Mouse (Mus musculus): ENCODE measurements around the gene Nav3. TPM values are rescaled to one million over a fixed set of nuclear protein-coding genes. Genes with fewer than 3 reads are reported as not detected.
A peak's percentile ranks its signal among the peaks of the same experiment; 100 is the strongest.
"Not testable (repeated sequence)": the region's sequence is repeated elsewhere in the genome, so short reads cannot be mapped to it uniquely, and the experiment has no call there.

Nav3 gene
- total RNA-seq, 2 experiments from 2014 or later: 8.9 to 11.6 TPM

DNA sequence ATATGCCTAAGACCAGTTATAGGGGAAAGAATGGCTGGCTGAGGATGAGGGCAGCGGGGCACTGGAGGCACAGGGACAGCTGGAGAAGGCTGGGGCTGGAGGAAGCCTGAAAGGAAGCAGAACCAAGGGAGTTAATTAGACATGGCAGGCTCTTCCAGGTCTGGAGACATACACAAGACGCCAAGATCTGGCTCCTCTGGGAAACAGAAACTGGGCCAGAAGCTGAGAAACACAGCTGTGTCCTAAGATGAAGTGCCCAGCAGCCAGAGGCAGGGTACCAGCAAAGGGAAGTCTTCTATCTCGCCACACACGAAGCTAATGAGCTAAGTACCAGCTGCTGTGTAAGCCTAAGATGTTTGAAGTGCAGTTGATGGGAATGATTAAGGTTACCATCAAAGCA is 353.8 kb downstream of the Nav3 start:
- peak; percentile 13 to 34 for DNase-seq
- intact Hi-C loops (cut with DNase I): no loop called here

DNA sequence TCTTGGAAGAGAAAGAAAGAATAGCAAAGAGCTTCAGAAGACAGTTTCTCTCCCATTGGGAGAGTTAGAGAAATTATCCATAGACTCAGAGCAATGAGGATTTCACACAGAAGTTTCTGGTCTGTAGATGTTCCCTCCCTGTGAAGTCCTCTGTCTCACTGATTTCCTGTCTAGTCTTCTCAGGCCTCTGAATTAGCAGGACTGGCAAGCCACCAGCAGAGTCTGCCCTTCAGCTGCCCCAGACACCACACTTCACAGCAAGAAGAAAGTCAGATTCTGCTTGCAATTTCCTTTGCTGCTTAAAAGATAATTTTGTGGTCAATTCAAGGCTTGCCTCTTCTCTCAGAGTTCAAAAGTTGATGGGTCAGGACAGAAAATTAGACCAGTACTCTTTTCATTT is 361.6 kb downstream of the Nav3 start:
- intact Hi-C loops (cut with DNase I): no loop called here
- peak in 1 of 2 experiments; percentile 12 for DNase-seq

- intact Hi-C loops (cut with DNase I): loop anchor here (10.0 kb wide), 1 partner anchor 84 kb away; no protein-coding TSS in a partner anchor
Observed at GRCm38 (mm10) chr10:110088444-110089061, 367.5 kb downstream of the Nav3 start.

GRCm38 (mm10) chr10:110085903-110086302 is 370.1 kb downstream of the Nav3 start:
- intact Hi-C loops (cut with DNase I): loop anchor here (1.0 to 10.0 kb wide), 2 partner anchors 81 to 166 kb away; no protein-coding TSS in a partner anchor
- no peak for DNase-seq

More at GRCm38 (mm10) chr10:110088444-110089061, 367.5 kb downstream of the Nav3 start:
- DNase-seq: no peak

DNA sequence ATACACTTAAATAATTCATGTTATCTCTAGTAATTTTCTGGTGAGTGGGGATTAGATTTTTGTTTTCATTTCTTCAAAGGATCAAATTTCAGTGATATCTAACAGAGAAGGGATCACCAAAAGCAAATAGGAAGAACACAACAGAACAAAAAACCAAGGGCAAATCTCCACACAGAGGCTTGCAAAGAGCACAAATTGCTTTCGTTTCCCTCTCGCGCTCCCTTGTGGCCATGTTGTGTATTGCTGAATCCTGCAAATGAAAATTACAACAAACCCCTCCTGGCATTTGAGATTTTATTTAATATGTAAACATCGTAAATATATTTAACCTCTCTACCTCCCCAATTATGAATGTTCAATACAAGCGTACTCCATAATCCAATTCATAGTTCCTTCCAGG is 370.8 kb downstream of the Nav3 start:
- peak; percentile 60 to 74 for DNase-seq
- intact Hi-C loops (cut with DNase I): loop anchor here (1.0 to 10.0 kb wide), 2 partner anchors 80 to 165 kb away; no protein-coding TSS in a partner anchor

- intact Hi-C loops (cut with DNase I): no loop called here
- no peak for DNase-seq
Observed at GRCm38 (mm10) chr10:110076575-110076974, 379.4 kb downstream of the Nav3 start.

DNA sequence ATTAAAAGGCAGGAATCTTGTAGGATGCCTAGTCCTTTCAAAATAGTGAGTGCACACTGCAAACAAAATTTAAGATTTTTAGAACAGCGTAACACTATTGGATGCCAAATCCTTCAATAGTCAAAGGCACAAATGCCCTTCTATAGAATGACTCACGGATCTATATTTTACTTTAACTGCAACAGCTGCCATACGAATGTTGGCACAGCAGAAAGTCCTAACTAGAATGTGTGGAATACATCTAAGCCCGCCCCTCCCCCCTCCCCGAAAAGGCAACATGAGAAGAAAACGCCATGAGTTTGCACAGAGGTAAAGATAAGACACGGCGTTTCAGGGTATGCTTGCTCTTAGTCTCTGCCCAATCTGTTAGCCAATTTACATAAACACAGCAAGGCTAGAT is 383.6 kb downstream of the Nav3 start:
- DNase-seq: no peak
- intact Hi-C loops (cut with DNase I): no loop called here

DNA sequence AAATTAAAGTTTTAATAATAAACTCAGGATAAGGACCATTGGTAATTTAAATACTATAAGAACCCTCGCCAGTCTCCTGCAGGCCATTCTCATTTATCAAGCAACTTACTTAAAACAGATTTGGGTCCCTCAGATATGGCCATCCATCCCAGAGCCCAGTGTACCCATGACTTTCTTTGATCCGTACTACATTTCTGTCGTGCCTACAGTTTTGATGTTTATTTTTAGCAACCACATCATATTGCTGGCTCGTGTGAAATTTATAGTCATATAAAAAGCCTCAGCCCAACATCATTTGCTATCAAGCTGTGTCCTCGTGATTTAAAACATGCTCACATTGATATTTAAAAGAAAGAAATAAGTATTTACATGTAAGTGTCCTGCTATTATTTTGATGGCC is 394.8 kb downstream of the Nav3 start:
- DNase-seq: no peak
- intact Hi-C loops (cut with DNase I): no loop called here

- DNase-seq: no peak
- intact Hi-C loops (cut with DNase I): no loop called here
Observed at GRCm38 (mm10) chr10:110037547-110037946, 418.5 kb downstream of the Nav3 start.

GRCm38 (mm10) chr10:110034582-110035099 is 421.4 kb downstream of the Nav3 start:
- DNase-seq: peak in 1 of 2 experiments; percentile 1
- intact Hi-C loops (cut with DNase I): loop anchor here (5.0 kb wide), 1 partner anchor 47 kb away; no protein-coding TSS in a partner anchor

DNA sequence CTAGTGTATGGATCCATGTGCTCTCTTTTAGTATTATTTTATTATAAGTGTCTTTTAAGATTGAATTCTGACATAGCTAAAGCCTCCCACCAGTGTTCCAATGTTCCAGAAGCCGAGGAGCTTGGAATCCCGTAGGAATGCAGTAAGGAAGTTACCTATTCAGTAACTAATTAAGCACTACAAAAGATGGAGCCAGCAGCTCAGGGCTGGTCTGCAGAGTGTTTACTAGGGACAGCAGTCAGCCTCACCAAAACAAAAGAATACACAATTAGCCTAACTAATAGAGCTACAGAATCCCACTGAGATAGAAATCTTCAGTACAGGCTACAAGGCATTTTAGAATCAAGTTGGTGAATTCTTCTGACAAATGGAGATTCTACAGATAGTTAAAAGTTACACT is 431.1 kb downstream of the Nav3 start:
- intact Hi-C loops (cut with DNase I); DNase-seq: not testable (repeated sequence)

DNA sequence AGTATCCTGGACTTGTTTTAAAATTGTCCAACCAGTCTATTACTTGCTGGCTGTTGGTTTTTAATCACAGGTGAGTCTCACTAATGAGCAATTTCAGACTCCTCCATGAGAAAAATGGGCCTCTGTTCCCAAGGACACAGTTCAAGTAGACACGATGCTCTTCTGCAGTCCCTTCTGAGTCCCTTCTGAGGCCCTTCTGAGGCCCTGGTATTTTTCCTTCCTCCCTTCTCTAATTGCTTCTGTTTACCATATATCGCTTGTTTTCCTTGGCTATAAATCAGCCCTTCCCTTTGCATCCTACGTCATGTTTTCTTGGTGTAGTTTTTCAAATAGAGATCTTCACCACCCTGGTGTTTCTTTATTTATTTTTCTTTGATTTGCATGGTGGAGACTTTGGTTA is 433.9 kb downstream of the Nav3 start:
- intact Hi-C loops (cut with DNase I): no loop called here
- no peak for DNase-seq

GRCm38 (mm10) chr10:110019266-110019866 is 436.6 kb downstream of the Nav3 start:
- intact Hi-C loops (cut with DNase I): no loop called here

DNA sequence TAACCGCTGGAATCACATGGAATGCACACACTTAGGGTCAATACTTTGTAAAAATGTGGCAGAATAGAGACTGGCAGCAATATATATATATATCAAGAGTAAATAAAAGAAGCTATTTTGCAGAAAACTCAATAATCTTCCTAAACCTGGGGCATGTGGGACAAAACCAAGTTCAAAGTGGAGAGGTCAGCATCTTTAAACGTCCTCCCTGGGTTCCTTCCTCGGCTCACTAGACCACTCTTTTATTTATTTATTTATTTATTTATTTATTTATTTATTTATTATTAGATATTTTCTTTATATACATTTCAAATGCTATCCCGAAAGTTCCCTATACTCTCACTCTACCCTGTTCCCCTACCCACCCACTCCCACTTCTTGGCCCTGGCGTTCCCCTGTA is 454.7 kb downstream of the Nav3 start:
- intact Hi-C loops (cut with DNase I): loop anchor here (2.0 to 10.0 kb wide), 2 partner anchors 81 to 83 kb away; no protein-coding TSS in a partner anchor
- DNase-seq: not testable (repeated sequence)

More at GRCm38 (mm10) chr10:110019266-110019866, 436.6 kb downstream of the Nav3 start:
- no peak for DNase-seq

- intact Hi-C loops (cut with DNase I): loop anchor here (2.0 to 10.0 kb wide), 2 partner anchors 80 to 84 kb away; no protein-coding TSS in a partner anchor
- peak; percentile 21 to 26 for DNase-seq
Observed at GRCm38 (mm10) chr10:110000755-110001247, 455.2 kb downstream of the Nav3 start.

DNA sequence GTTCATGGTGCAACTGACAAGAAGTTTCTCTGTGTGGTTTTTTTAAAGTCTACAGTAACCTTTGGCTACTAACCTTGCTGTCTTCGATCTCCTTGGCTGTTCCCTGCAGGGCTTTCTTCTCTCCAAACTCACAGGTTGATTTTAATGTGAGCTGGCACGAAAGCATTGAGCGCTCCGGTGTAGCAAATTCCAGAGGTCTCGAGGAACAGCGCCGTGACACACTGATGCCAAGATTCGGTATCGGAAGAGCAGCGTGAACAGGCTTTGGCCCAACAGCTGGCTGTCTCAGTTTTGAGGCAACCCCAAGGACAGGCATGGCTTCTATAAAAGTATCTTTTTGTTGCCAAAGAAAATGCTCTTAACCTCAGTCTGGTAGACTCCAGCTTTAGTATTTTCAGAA is 456.1 kb downstream of the Nav3 start:
- DNase-seq: peak; percentile 15 to 19

DNA sequence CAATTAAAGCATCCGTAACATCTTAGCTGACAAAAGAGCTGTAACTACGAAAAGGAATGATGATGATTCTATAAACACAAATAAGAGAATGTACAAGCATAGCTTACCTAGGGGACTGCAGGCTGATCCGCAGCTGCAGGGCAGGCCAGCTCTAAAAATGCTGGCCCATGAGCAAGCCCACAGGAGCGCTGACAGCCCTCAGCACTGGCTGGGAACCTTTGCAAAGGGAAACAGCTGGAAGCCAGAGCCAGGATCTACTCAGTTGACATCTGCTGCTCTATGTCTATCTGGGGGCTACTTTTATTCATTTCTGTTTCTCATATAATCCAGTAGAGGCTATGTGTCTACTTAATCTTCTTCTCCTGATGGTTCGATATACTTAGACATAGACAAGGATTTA is 461.7 kb downstream of the Nav3 start:
- intact Hi-C loops (cut with DNase I): no loop called here

More for the DNA sequence above, 456.1 kb downstream of the Nav3 start:
- intact Hi-C loops (cut with DNase I): loop anchor here (2.0 to 10.0 kb wide), 2 partner anchors 79 to 85 kb away; no protein-coding TSS in a partner anchor

GRCm38 (mm10) chr10:109985824-109986485 is 470.0 kb downstream of the Nav3 start:
- intact Hi-C loops (cut with DNase I): loop anchor here (5.0 kb wide), 1 partner anchor 46 kb away; no protein-coding TSS in a partner anchor
- DNase-seq: peak in 1 of 2 experiments; percentile 5

More for the DNA sequence above, 461.7 kb downstream of the Nav3 start:
- DNase-seq: peak; percentile 21 to 38

DNA sequence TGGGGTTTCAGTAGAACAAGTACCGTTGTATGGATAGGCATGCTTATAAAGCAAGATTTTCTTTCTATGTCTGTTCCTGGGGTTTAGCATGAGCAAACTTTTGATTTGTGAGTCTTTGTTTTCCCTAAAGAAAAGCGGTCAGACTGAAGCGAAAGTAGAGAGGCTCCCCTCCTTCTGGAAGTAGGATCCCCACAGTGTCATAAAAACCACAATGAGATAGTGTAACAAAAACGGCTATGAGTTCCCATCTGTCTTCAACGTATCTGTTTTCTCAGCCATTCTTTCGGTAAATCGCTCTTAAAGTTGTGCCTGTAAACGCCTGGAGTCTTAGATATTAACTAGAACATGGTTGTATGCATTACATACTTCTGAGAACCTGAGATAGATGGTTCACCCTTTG is 479.7 kb downstream of the Nav3 start:
- DNase-seq: no peak
- intact Hi-C loops (cut with DNase I): no loop called here

GRCm38 (mm10) chr10:109974177-109974576 is 481.8 kb downstream of the Nav3 start:
- no peak for DNase-seq
- intact Hi-C loops (cut with DNase I): no loop called here
